Mouse (Mus musculus) neural tube, embryonic 11.5 days (tissue): ENCODE results near the gene Tyrp1. TPM values are rescaled to one million over a fixed set of nuclear protein-coding genes. Genes with fewer than 3 reads are reported as not detected.

Source experiments
- ATAC-seq: fragments of 200-750 bp; cut with Nextera tagmentation; 2 replicates; pipeline ENCODE4 v1.8.0; 2017; ENCODE audit warnings: moderate number of reproducible peaks, mild to moderate bottlenecking, moderate TSS enrichment, moderate library complexity; ENCODE audit not compliant: insufficient read depth, low FRiP score, low TSS enrichment
- DNase-seq: peaks from one replicate; pipeline ENCODE4 v3.0.0-alpha.2; 2015; ENCODE audit warnings: low spot score
- H3K27ac ChIP-seq: fragments of 300-500 bp; sonication (generic); 2 replicates; pipeline ENCODE4 v1.5.1; 2014; ENCODE audit warnings: low read depth, mild to moderate bottlenecking, low read length
- H3K27me3 ChIP-seq: fragments of 300-500 bp; sonication (generic); 2 replicates; pipeline ENCODE4 v1.6.1; 2014; ENCODE audit warnings: mild to moderate bottlenecking, low read length, mixed read lengths; ENCODE audit not compliant: control insufficient read depth, insufficient read depth
- H3K36me3 ChIP-seq: fragments of 300-500 bp; sonication (generic); 2 replicates; pipeline ENCODE4 v1.6.1; 2014; ENCODE audit warnings: mild to moderate bottlenecking, low read length, moderate library complexity, mixed read lengths; ENCODE audit not compliant: control insufficient read depth, insufficient read depth
- H3K4me1 ChIP-seq: fragments of 300-500 bp; sonication (generic); 2 replicates; pipeline ENCODE4 v1.6.1; 2014; ENCODE audit warnings: low read length, mixed read lengths; ENCODE audit not compliant: control insufficient read depth, insufficient read depth
- H3K4me2 ChIP-seq: fragments of 300-500 bp; sonication (generic); 2 replicates; pipeline ENCODE4 v1.6.1; 2014; ENCODE audit warnings: low read depth, mild to moderate bottlenecking, moderate library complexity
- H3K4me3 ChIP-seq: fragments of 300-500 bp; sonication (generic); 2 replicates; pipeline ENCODE4 v1.5.1; 2014; ENCODE audit warnings: low read depth, low read length
- H3K9ac ChIP-seq: fragments of 300-500 bp; sonication (generic); 2 replicates; pipeline ENCODE4 v1.6.1; 2014; ENCODE audit warnings: mild to moderate bottlenecking, low read length
- H3K9me3 ChIP-seq: fragments of 300-500 bp; sonication (generic); 2 replicates; pipeline ENCODE4 v1.6.1; 2016; ENCODE audit warnings: low read length; ENCODE audit not compliant: control insufficient read depth
- WGBS: fragments of 180-500 bp; shearing (Covaris S2); extraction: QIAGEN DNeasy Blood & Tissue Kit; methylation state at CpG from one replicate; pipeline ENCODE4 v1.1.7; 2014; 5-methylcytosine and 5-hydroxymethylcytosine counted together
- polyA plus RNA-seq: library from polyadenylated mRNA; unstranded; fragments of >200 nt; fragmentation: Nextera tagmentation; extraction: Ambion mirVana; gene quantifications from 2 replicates; pipeline ENCODE4 v1.2.1, GENCODE M21; 2014

The Tyrp1 gene
- polyA plus RNA-seq, result not detected in 2 replicates

GRCm38 (mm10) chr4:80834050-80834449 lies at the start of gene Tyrp1:
Gene Tyrp1 (plus strand): TSS chr4:80834123.
- H3K4me3 ChIP-seq, result no peak within 1 kb of the TSS
- no peaks in the 10 kb centered on the region for H3K4me1 ChIP-seq
- 64% methylated on average over 3 of the region's 3 CpGs for WGBS
- no peak within 1 kb of the TSS for H3K27ac ChIP-seq
- H3K36me3 ChIP-seq, result no peaks in the 10 kb centered on the region
- no peak for DNase-seq
- ATAC-seq, result no peak
- H3K27me3 ChIP-seq, result no peaks in the 10 kb centered on the region
- no peaks in the 10 kb centered on the region for H3K9me3 ChIP-seq
- no peak within 1 kb of the TSS for H3K9ac ChIP-seq
- H3K4me2 ChIP-seq, result no peak within 1 kb of the TSS

- DNase-seq (no peak), ATAC-seq (no peak)
- H3K27me3 ChIP-seq, result no peaks in the 10 kb centered on the region
- WGBS, result 91% methylated on average over 1 of the region's 1 CpGs
- H3K4me1 ChIP-seq, result no peaks in the 10 kb centered on the region
- no peak overlapping the region for H3K27ac ChIP-seq
- no peaks in the 10 kb centered on the region for H3K9me3 ChIP-seq
- no peak overlapping the region for H3K9ac ChIP-seq
- H3K4me2 ChIP-seq, result no peak overlapping the region
- H3K4me3 ChIP-seq, result no peak overlapping the region
- no peaks in the 10 kb centered on the region for H3K36me3 ChIP-seq
Observed at GRCm38 (mm10) chr4:80788339-80788738, 45.6 kb upstream of the Tyrp1 start.

DNA sequence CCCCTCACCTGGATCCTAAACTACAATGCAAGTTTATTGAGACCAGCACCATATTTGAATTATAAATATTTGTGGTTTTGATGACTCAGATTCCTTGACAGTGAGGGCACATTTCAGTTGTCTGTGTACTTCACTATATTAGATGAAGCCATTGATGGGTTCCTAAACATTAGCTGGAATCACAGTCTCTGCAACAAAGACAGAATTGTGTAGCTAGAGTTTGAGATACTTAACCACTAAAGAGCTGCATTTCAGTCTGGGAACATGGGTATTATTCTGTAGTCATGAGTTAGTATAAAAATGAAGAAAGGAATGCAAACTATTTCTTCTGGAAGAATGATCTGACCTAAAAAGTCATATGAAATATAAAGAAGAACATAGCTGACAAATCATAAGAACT lies 14.4 kb upstream of the Tyrp1 start:
- DNase-seq, result no peak
- Histone ChIP-seq H3K4me2 (no peak overlapping the region), H3K27ac (no peak overlapping the region), H3K27me3 (no peaks in the 10 kb centered on the region), H3K9ac (no peak overlapping the region), H3K4me3 (no peak overlapping the region), H3K4me1 (no peaks in the 10 kb centered on the region), H3K9me3 (no peaks in the 10 kb centered on the region), H3K36me3 (no peaks in the 10 kb centered on the region)
- no peak for ATAC-seq

DNA sequence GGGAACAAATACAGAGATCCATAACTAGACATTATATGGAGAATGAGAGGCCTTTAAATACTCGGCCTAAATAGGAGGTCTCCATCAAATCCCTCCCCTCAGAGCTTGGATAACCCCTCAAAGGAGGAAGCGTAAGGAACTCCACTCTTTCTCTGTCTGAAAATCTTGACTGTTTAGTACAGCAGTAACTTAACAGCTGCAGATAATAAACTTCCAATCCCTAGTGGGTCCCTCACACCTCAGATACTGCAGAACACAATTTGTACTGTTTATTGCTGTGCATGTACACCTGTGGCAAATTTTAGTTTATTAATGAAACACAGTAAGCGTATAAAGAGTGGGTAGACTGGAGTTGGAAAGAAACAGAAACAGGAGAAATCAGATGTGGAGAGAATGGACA lies 12.0 kb upstream of the Tyrp1 start:
- no peak for ATAC-seq
- Histone ChIP-seq H3K9me3 (no peaks in the 10 kb centered on the region), H3K27ac (no peak overlapping the region), H3K36me3 (no peaks in the 10 kb centered on the region), H3K27me3 (no peaks in the 10 kb centered on the region), H3K9ac (no peak overlapping the region), H3K4me3 (no peak overlapping the region), H3K4me2 (no peak overlapping the region), H3K4me1 (no peaks in the 10 kb centered on the region)
- no peak for DNase-seq
- 87% methylated on average over 3 of the region's 3 CpGs for WGBS

DNA sequence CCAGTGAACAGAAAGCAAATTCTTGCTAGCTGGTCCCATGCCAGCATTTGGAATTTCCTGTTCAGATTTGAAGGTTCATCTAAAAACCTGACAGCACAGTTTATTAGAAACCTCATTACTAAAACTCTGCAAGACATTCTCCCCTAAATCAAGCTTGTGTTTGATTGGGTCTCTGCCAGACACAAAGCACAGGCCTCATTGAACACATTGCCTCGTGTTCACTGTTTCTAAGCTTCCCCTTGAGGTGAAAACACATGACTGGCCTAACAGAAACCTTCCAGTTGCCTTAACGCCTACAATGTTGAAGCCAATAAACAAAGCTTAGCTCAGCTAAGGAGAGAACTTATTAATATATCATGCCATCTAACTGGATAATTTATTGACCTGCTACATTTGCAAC lies 5.7 kb upstream of the Tyrp1 start:
- DNase-seq (no peak), ATAC-seq (no peak)
- H3K9me3 ChIP-seq, result no peaks in the 10 kb centered on the region
- no peaks in the 10 kb centered on the region for H3K36me3 ChIP-seq
- no peak overlapping the region for H3K4me2 ChIP-seq
- H3K4me1 ChIP-seq, result no peaks in the 10 kb centered on the region
- H3K27me3 ChIP-seq, result no peaks in the 10 kb centered on the region
- no peak overlapping the region for H3K9ac ChIP-seq
- no peak overlapping the region for H3K27ac ChIP-seq
- WGBS, result 63% methylated on average over 2 of the region's 2 CpGs
- no peak overlapping the region for H3K4me3 ChIP-seq

DNA sequence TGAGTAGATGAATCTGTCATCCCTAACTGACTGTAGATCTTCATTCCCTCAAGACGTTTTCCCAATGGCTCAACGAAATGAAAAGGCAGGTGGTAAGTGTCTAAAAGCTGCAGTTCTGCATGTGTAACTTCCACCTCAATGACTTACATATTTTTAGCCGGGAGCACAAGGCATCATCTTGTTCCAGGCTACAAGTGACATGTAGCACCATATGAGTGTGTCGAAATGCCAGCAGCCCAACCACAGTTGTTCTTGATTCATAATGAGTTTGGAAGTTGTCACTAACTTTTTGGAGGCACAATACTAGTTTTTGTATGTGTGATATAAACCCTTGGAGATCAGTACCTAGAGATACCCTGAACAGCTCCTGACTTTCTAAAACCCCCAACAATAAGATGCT lies 5.4 kb downstream of the Tyrp1 start:
- Histone ChIP-seq H3K36me3 (no peaks in the 10 kb centered on the region), H3K4me2 (no peak overlapping the region), H3K4me1 (no peaks in the 10 kb centered on the region), H3K27ac (no peak overlapping the region), H3K9ac (no peak overlapping the region), H3K4me3 (no peak overlapping the region), H3K9me3 (no peaks in the 10 kb centered on the region), H3K27me3 (no peaks in the 10 kb centered on the region)
- 82% methylated on average over 4 of the region's 4 CpGs for WGBS
- ATAC-seq (no peak), DNase-seq (no peak)

DNA sequence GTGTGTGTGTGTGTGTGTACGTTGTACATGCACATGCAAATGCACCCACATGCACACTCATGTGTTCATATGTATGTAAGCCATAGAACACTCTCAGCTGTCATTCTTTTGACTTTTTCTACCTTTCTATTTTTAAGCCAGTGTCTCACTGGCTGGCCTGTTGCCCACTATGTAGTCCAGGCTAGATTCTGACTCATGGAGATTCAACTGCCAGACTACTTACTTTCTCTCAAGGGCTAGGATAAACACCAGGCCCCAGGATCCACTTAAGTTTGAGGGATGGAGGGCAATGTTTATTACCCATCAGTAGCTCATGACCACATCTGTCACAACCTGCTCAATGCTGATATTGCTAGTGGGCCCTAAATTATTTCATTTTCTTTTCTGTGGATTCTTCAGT lies 8.1 kb downstream of the Tyrp1 start:
- Histone ChIP-seq H3K27me3 (no peaks in the 10 kb centered on the region), H3K9me3 (no peaks in the 10 kb centered on the region), H3K36me3 (no peaks in the 10 kb centered on the region), H3K4me3 (no peak overlapping the region), H3K9ac (no peak overlapping the region), H3K4me2 (no peak overlapping the region), H3K27ac (no peak overlapping the region), H3K4me1 (no peaks in the 10 kb centered on the region)
- no peak for ATAC-seq
- 82% methylated on average over 1 of the region's 1 CpGs for WGBS
- no peak for DNase-seq

GRCm38 (mm10) chr4:80843752-80844151 lies 9.8 kb downstream of the Tyrp1 start:
- Histone ChIP-seq H3K9ac (no peak overlapping the region), H3K9me3 (no peaks in the 10 kb centered on the region), H3K4me1 (no peaks in the 10 kb centered on the region), H3K36me3 (no peaks in the 10 kb centered on the region), H3K4me2 (no peak overlapping the region), H3K27ac (no peak overlapping the region), H3K27me3 (no peaks in the 10 kb centered on the region), H3K4me3 (no peak overlapping the region)
- ATAC-seq, result no peak
- no peak for DNase-seq

GRCm38 (mm10) chr4:80846052-80846451 lies 12.1 kb downstream of the Tyrp1 start:
- H3K36me3 ChIP-seq, result no peaks in the 10 kb centered on the region
- H3K4me2 ChIP-seq, result no peak overlapping the region
- no peak overlapping the region for H3K9ac ChIP-seq
- H3K9me3 ChIP-seq, result no peaks in the 10 kb centered on the region
- ATAC-seq (no peak), DNase-seq (no peak)
- WGBS, result 78% methylated on average over 3 of the region's 3 CpGs
- no peaks in the 10 kb centered on the region for H3K27me3 ChIP-seq
- no peak overlapping the region for H3K27ac ChIP-seq
- H3K4me1 ChIP-seq, result no peaks in the 10 kb centered on the region
- H3K4me3 ChIP-seq, result no peak overlapping the region
